Mouse (Mus musculus): ENCODE data around the gene Egfl7. TPM values are rescaled to one million over a fixed set of nuclear protein-coding genes. Genes with fewer than 3 reads are reported as not detected.

Egfl7 gene
- total RNA-seq, 1 experiment: 104 TPM

DNA sequence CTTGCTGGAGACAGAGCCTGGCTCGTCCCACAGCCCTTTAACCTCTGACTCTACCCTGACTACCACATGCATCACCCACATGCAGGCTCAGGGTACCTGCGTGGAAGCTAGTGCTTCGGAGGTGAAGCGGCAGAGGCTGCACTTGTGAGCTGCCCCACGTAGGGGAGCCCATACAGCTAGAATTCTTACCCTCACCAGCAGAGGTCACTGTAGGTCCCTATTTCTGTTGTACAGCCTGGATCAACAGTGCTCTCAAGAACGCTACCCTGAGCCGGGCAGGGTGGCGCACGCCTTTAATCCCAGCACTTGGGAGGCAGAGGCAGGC lies 14.2 kb downstream of the Egfl7 start:
- Histone ChIP-seq H3K9me3 (ENCODE audit: control insufficient read depth, insufficient read depth, low read depth, low read length) (no peaks in the 10 kb centered on the region), H3K27ac (ENCODE audit: insufficient read depth, low read depth, low read length, poor library complexity, severe bottlenecking) (no peak overlapping the region), H3K9ac (ENCODE audit: insufficient read depth, low read depth, low read length, poor library complexity, severe bottlenecking) (no peak overlapping the region), H3K36me3 (ENCODE audit: control insufficient read depth, insufficient read depth, low read length, poor library complexity, severe bottlenecking) (peaks cover 37% of the 10 kb centered on the region), H3K4me3 (ENCODE audit: insufficient read depth in 1 of 2, low read depth in 1 of 2, low read length in 2 of 2, poor library complexity in 1 of 2, severe bottlenecking in 1 of 2) (no peak overlapping the region), H3K4me1 (ENCODE audit: control insufficient read depth in 2 of 2, insufficient read depth in 2 of 2, low read length in 2 of 2, poor library complexity in 1 of 2) (peaks cover 0 to 7% of the 10 kb centered on the region in 2 experiments; a peak in 1 of 4 replicates)
- in situ Hi-C loops (cut with MboI; ENCODE audit: low sequenced_read_pairs in 2 of 2, unreplicated experiment in 2 of 2): no loop called here
- TF ChIP-seq ZNF384 (IDR thresholded peaks at IDR 0.05; ENCODE audit: low read depth, low read length): no peak
- peak; percentile 29; the same call in 1 of the 2 replicates for TF ChIP-seq ZC3H11A (IDR thresholded peaks at IDR 0.05; ENCODE audit: borderline replicate concordance, low read depth, low read length)
- peak; percentile 91 for DNase-seq (ENCODE audit: low read depth, low spot score)

DNA sequence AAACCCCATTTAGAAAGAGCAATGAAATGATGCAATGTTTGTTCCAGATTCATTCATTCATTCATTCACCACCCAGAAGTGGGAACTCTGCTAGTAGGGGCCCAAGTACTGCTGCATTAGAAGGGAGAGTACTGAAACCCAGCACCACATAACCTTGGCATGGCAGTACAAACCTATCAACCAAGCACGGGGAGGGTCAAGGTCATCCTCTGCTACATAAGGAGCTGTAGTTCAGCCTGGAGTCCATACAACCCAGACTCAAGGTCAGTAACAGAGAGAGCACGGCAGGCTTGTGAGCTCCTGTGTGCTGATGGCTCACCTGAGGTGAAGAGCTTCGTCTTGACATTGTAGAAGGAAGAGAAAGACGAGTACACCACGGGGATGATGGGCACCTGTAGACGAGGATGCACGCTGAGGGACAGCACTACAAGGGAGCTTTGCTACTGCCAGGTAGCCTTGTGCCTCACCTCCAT lies 14.7 kb downstream of the Egfl7 start:
- Histone ChIP-seq H3K36me3 (ENCODE audit: control insufficient read depth, insufficient read depth, low read length, poor library complexity, severe bottlenecking) (peaks cover 37% of the 10 kb centered on the region), H3K27ac (ENCODE audit: insufficient read depth, low read depth, low read length, poor library complexity, severe bottlenecking) (0 out of 2 replicates have a peak overlapping the region, but pooled peaks have one; percentile 27), H3K9me3 (ENCODE audit: control insufficient read depth, insufficient read depth, low read depth, low read length) (no peaks in the 10 kb centered on the region), H3K4me3 (ENCODE audit: insufficient read depth in 1 of 2, low read depth in 1 of 2, low read length in 2 of 2, poor library complexity in 1 of 2, severe bottlenecking in 1 of 2) (no peak overlapping the region), H3K9ac (ENCODE audit: insufficient read depth, low read depth, low read length, poor library complexity, severe bottlenecking) (no peak overlapping the region), H3K4me1 (ENCODE audit: control insufficient read depth in 2 of 2, insufficient read depth in 2 of 2, low read length in 2 of 2, poor library complexity in 1 of 2) (peaks cover 0 to 11% of the 10 kb centered on the region in 2 experiments; a peak in 1 of 4 replicates)
- in situ Hi-C loops (cut with MboI; ENCODE audit: low sequenced_read_pairs in 2 of 2, unreplicated experiment in 2 of 2): no loop called here
- TF ChIP-seq ZC3H11A (IDR thresholded peaks at IDR 0.05; ENCODE audit: borderline replicate concordance, low read depth, low read length) (no peak), HCFC1 (IDR thresholded peaks at IDR 0.05; ENCODE audit: borderline replicate concordance, insufficient read depth, low read length) (no peak), CHD2 (IDR thresholded peaks at IDR 0.05; ENCODE audit: low read depth, low read length) (no peak), MAFK (IDR thresholded peaks at IDR 0.05; ENCODE audit: insufficient read depth, low read depth, low read length) (no peak), ZNF384 (IDR thresholded peaks at IDR 0.05; ENCODE audit: low read depth, low read length) (no peak)
- DNase-seq (ENCODE audit: low read depth, low spot score): no peak

DNA sequence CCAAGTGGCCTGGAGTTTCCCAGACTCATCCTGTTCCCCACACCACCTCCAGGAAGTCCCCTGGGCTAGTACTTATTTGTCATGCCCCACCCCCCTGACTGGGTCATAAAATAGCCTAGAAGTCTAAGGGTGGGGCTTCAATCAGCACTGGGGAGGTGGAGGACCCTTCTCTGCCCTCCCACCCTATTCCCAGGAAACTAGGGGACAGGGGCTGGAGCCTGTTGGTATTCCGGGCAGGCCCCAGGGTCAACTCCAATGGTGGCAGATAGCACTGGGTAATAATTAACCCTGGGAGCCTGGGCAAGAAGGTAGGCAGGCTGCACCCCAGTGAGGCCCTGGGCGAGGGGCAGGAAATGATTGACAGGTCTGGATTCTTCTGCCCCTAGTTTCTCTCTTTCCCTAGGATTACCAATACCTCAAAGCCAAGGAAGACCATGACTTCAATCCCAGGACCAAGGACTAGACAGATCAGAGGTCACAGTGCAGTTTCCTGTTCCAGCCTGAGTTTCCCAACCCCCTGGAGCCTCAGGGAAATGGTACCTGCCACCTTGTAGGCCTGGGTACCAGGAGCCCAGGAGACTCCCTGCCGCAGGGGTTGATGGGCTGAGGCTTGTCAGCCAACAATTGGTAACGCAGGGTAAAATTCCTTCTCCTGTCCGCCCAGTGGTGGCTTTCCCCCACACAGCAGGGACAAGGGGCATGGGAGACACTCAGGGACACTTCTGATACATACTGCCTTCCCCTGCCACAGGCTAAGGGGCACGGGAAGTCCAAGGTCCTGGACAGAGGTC lies 15.3 kb downstream of the Egfl7 start:
- in situ Hi-C loops (cut with MboI; ENCODE audit: low sequenced_read_pairs in 2 of 2, unreplicated experiment in 2 of 2): no loop called here
- TF ChIP-seq HCFC1 (IDR thresholded peaks at IDR 0.05; ENCODE audit: borderline replicate concordance, insufficient read depth, low read length): no peak
- TF ChIP-seq MAFK (IDR thresholded peaks at IDR 0.05; ENCODE audit: insufficient read depth, low read depth, low read length): no peak
- no peak for TF ChIP-seq CHD2 (IDR thresholded peaks at IDR 0.05; ENCODE audit: low read depth, low read length)
- TF ChIP-seq ZC3H11A (IDR thresholded peaks at IDR 0.05; ENCODE audit: borderline replicate concordance, low read depth, low read length): no peak
- no peak for TF ChIP-seq ZNF384 (IDR thresholded peaks at IDR 0.05; ENCODE audit: low read depth, low read length)

DNA sequence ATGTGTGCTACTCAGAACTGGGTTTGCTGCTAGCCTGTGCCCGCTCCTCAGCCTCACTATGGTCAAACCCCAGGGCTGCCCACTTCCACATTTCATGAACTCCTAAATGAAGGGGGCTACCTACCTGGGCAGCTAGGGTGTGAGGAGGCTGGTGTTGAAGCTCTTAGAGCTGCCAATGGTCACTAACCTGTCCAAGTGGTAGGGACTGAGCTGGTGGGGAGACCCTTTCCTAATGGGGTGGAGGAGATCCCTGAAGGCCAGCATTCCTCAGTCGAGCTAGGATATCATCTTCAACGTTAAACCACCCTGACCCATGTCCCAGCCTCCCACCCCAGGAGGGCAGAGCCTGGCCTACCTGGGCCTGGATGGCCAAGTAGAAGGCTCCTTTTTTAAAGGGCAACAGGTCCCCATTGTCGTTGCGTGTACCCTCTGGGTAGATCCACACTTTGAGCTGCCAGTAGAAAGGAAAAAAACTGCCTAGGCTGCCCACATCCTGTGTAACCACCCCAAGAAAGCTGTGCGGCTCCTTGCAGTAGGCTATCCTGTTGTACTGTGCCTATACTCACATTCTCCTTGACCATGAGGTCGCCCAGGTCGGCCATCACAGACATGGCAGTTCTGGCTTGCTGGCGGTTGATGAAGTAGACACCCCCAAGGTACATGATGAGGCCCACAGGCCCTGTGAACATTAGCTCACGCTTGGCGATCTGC lies 16.1 kb downstream of the Egfl7 start:
- Histone ChIP-seq H3K9ac (ENCODE audit: insufficient read depth, low read depth, low read length, poor library complexity, severe bottlenecking) (no peak overlapping the region), H3K36me3 (ENCODE audit: control insufficient read depth, insufficient read depth, low read length, poor library complexity, severe bottlenecking) (peaks cover 31% of the 10 kb centered on the region), H3K9me3 (ENCODE audit: control insufficient read depth, insufficient read depth, low read depth, low read length) (no peaks in the 10 kb centered on the region), H3K27ac (ENCODE audit: insufficient read depth, low read depth, low read length, poor library complexity, severe bottlenecking) (no peak overlapping the region), H3K4me3 (ENCODE audit: insufficient read depth in 1 of 2, low read depth in 1 of 2, low read length in 2 of 2, poor library complexity in 1 of 2, severe bottlenecking in 1 of 2) (no peak overlapping the region), H3K4me1 (ENCODE audit: control insufficient read depth in 2 of 2, insufficient read depth in 2 of 2, low read length in 2 of 2, poor library complexity in 1 of 2) (peaks cover 0 to 21% of the 10 kb centered on the region in 2 experiments; a peak in 2 of 4 replicates)
- TF ChIP-seq MAFK (IDR thresholded peaks at IDR 0.05; ENCODE audit: insufficient read depth, low read depth, low read length) (no peak), CHD2 (IDR thresholded peaks at IDR 0.05; ENCODE audit: low read depth, low read length) (no peak), HCFC1 (IDR thresholded peaks at IDR 0.05; ENCODE audit: borderline replicate concordance, insufficient read depth, low read length) (no peak), ZNF384 (IDR thresholded peaks at IDR 0.05; ENCODE audit: low read depth, low read length) (no peak), ZC3H11A (IDR thresholded peaks at IDR 0.05; ENCODE audit: borderline replicate concordance, low read depth, low read length) (no peak)
- in situ Hi-C loops (cut with MboI; ENCODE audit: low sequenced_read_pairs in 2 of 2, unreplicated experiment in 2 of 2): no loop called here
- DNase-seq (ENCODE audit: low read depth, low spot score): no peak

More for the DNA sequence above, 15.3 kb downstream of the Egfl7 start:
- Histone ChIP-seq H3K36me3 (ENCODE audit: control insufficient read depth, insufficient read depth, low read length, poor library complexity, severe bottlenecking) (peaks cover 36% of the 10 kb centered on the region), H3K4me1 (ENCODE audit: control insufficient read depth in 2 of 2, insufficient read depth in 2 of 2, low read length in 2 of 2, poor library complexity in 1 of 2) (peaks cover 0 to 14% of the 10 kb centered on the region in 2 experiments; a peak in 2 of 4 replicates), H3K9ac (ENCODE audit: insufficient read depth, low read depth, low read length, poor library complexity, severe bottlenecking) (no peak overlapping the region), H3K4me3 (ENCODE audit: insufficient read depth in 1 of 2, low read depth in 1 of 2, low read length in 2 of 2, poor library complexity in 1 of 2, severe bottlenecking in 1 of 2) (no peak overlapping the region), H3K9me3 (ENCODE audit: control insufficient read depth, insufficient read depth, low read depth, low read length) (no peaks in the 10 kb centered on the region), H3K27ac (ENCODE audit: insufficient read depth, low read depth, low read length, poor library complexity, severe bottlenecking) (no peak overlapping the region)
- DNase-seq (ENCODE audit: low read depth, low spot score): no peak
